Mouse (Mus musculus) MEL (cell line): ENCODE measurements around the gene Slc25a33. TPM values are rescaled to one million over a fixed set of nuclear protein-coding genes. Genes with fewer than 3 reads are reported as not detected.

ENCODE experiments used
- DNase-seq: peaks from one replicate; pipeline ENCODE4 v3.0.0; 2011; ENCODE audit warnings: low read depth, low spot score
- H3K27ac ChIP-seq: 2 replicates; pipeline ENCODE4 v1.5.1; 2012; ENCODE audit warnings: low read depth, mild to moderate bottlenecking, control low read depth, low read length, moderate library complexity; ENCODE audit not compliant: control insufficient read depth
- H3K27me3 ChIP-seq, 2 experiments: fragments of 150-350 bp in 1 of 2; sonication (generic) in 1 of 2; 2 replicates each; pipeline ENCODE4 v1.6.1; 2012; ENCODE audit warnings: low read length in 2 of 2, mild to moderate bottlenecking in 2 of 2, improper control_type of control experiment in 1 of 2, moderate library complexity in 1 of 2; ENCODE audit not compliant: insufficient read depth in 2 of 2, control insufficient read depth in 1 of 2
- H3K36me3 ChIP-seq, 2 experiments: 2 replicates each; pipeline ENCODE4 v1.6.1; 2012 to 2014; ENCODE audit warnings: low read length in 2 of 2, improper control_type of control experiment in 1 of 2, inconsistent platforms in 1 of 2, mild to moderate bottlenecking in 1 of 2; ENCODE audit not compliant: insufficient read depth in 2 of 2, control insufficient read depth in 1 of 2
- H3K4me1 ChIP-seq, 2 experiments: fragments of 150-350 bp in 1 of 2; sonication (generic) in 1 of 2; 2 replicates each; pipeline ENCODE4 v1.6.1; 2012; ENCODE audit warnings: low read length in 2 of 2, improper control_type of control experiment in 1 of 2, mild to moderate bottlenecking in 1 of 2; ENCODE audit not compliant: insufficient read depth in 2 of 2, control insufficient read depth in 1 of 2
- H3K4me3 ChIP-seq, 2 experiments: fragments of 150-350 bp in 1 of 2; sonication (generic) in 1 of 2; 2 replicates each; pipeline ENCODE4 v1.5.1; 2012; ENCODE audit warnings: low read depth in 2 of 2, low read length in 2 of 2, mild to moderate bottlenecking in 2 of 2, moderate library complexity in 2 of 2, control low read depth in 1 of 2, improper control_type of control experiment in 1 of 2; ENCODE audit not compliant: control insufficient read depth in 1 of 2, insufficient read depth in 1 of 2
- H3K79me2 ChIP-seq: 2 replicates; pipeline ENCODE4 v1.6.1; 2012; ENCODE audit warnings: mild to moderate bottlenecking, low read length, moderate library complexity; ENCODE audit not compliant: control insufficient read depth, poor library complexity, insufficient read depth
- H3K9ac ChIP-seq: 2 replicates; pipeline ENCODE4 v1.6.1; 2012; ENCODE audit warnings: low read depth, mild to moderate bottlenecking, control low read depth, low read length, moderate library complexity; ENCODE audit not compliant: control insufficient read depth, poor library complexity, severe bottlenecking
- H3K9me3 ChIP-seq: fragments of 150-350 bp; sonication (generic); replicated peaks from 2 replicates; pipeline ENCODE4 v1.6.1; 2012; ENCODE audit warnings: mild to moderate bottlenecking, low read length, improper control_type of control experiment, moderate library complexity; ENCODE audit not compliant: insufficient read depth
- BHLHE40 ChIP-seq: IDR thresholded peaks from 2 replicates; pipeline ENCODE4 v1.6.1; 2012; ENCODE audit warnings: low read depth, mild to moderate bottlenecking, inconsistent platforms, low read length, improper control_type of control experiment, borderline replicate concordance
- CHD1 ChIP-seq: IDR thresholded peaks from 2 replicates; pipeline ENCODE4 v1.6.1; 2012; ENCODE audit warnings: low read depth, mild to moderate bottlenecking, inconsistent platforms, low read length, improper control_type of control experiment
- CHD2 ChIP-seq: IDR thresholded peaks from 2 replicates; pipeline ENCODE4 v1.6.1; 2011; ENCODE audit warnings: low read length, improper control_type of control experiment
- CTCF ChIP-seq, 3 experiments: IDR thresholded peaks in 2 of 3; conservative IDR thresholded peaks in 1 of 3; 2 replicates each; pipeline ENCODE4 v1.5.1; 2011 to 2012; ENCODE audit warnings: low read length in 3 of 3, low read depth in 2 of 3, mild to moderate bottlenecking in 2 of 3, improper control_type of control experiment in 1 of 3, inconsistent platforms in 1 of 3, mixed read lengths in 1 of 3, moderate library complexity in 1 of 3; ENCODE audit not compliant: control insufficient read depth in 1 of 3, insufficient read depth in 1 of 3, poor library complexity in 1 of 3, severe bottlenecking in 1 of 3
- E2F4 ChIP-seq: IDR thresholded peaks from 2 replicates; pipeline ENCODE4 v1.6.1; 2011; ENCODE audit warnings: low read depth, low read length, improper control_type of control experiment, borderline replicate concordance
- ELF1 ChIP-seq: IDR thresholded peaks from 2 replicates; pipeline ENCODE4 v1.6.1; 2014; ENCODE audit warnings: low read depth, mild to moderate bottlenecking, inconsistent platforms, low read length, improper control_type of control experiment, moderate library complexity
- EP300 ChIP-seq, 2 experiments: IDR thresholded peaks; 2 replicates each; pipeline ENCODE4 v1.6.1; 2011; ENCODE audit warnings: improper control_type of control experiment in 2 of 2, low read length in 2 of 2, low read depth in 1 of 2, mild to moderate bottlenecking in 1 of 2
- GABPA ChIP-seq: IDR thresholded peaks from 2 replicates; pipeline ENCODE4 v1.6.1; 2012; ENCODE audit warnings: low read depth, mild to moderate bottlenecking, inconsistent platforms, low read length, improper control_type of control experiment, moderate library complexity
- GATA1 ChIP-seq: IDR thresholded peaks from 2 replicates; pipeline ENCODE4 v1.6.1; 2011; ENCODE audit warnings: low read depth, low read length, improper control_type of control experiment
- JUND ChIP-seq: IDR thresholded peaks from 2 replicates; pipeline ENCODE4 v1.6.1; 2011; ENCODE audit warnings: low read depth, mild to moderate bottlenecking, improper control_type of control experiment, low read length
- KAT2A ChIP-seq: conservative IDR thresholded peaks from 2 replicates; pipeline ENCODE4 v1.6.1; 2012; ENCODE audit warnings: low read depth, low read length, improper control_type of control experiment, inconsistent platforms
- MAFK ChIP-seq: IDR thresholded peaks from 2 replicates; pipeline ENCODE4 v1.6.1; 2011; ENCODE audit warnings: low read depth, mild to moderate bottlenecking, low read length, improper control_type of control experiment, borderline replicate concordance
- MAX ChIP-seq: IDR thresholded peaks from 2 replicates; pipeline ENCODE4 v1.6.1; 2011; ENCODE audit warnings: low read length, improper control_type of control experiment
- MAZ ChIP-seq: IDR thresholded peaks from 2 replicates; pipeline ENCODE4 v1.6.1; 2012; ENCODE audit warnings: low read depth, mild to moderate bottlenecking, inconsistent platforms, low read length, improper control_type of control experiment
- MEF2A ChIP-seq: IDR thresholded peaks from 2 replicates; pipeline ENCODE4 v1.6.1; 2014; ENCODE audit warnings: low read depth, mild to moderate bottlenecking, inconsistent platforms, low read length, improper control_type of control experiment; ENCODE audit not compliant: poor library complexity, insufficient replicate concordance, severe bottlenecking; ENCODE audit errors: extremely low read depth
- MXI1 ChIP-seq: IDR thresholded peaks from 2 replicates; pipeline ENCODE4 v1.6.1; 2011; ENCODE audit warnings: mild to moderate bottlenecking, low read depth, low read length, improper control_type of control experiment
- MYB ChIP-seq: IDR thresholded peaks from 2 replicates; pipeline ENCODE4 v1.6.1; 2011; ENCODE audit warnings: mild to moderate bottlenecking, low read depth, low read length, improper control_type of control experiment
- MYC ChIP-seq: IDR thresholded peaks from 2 replicates; pipeline ENCODE4 v1.6.1; 2011; ENCODE audit warnings: low read depth, mild to moderate bottlenecking, low read length, improper control_type of control experiment, moderate library complexity
- NELFE ChIP-seq: IDR thresholded peaks from 2 replicates; pipeline ENCODE4 v1.6.1; 2011; ENCODE audit warnings: low read depth, low read length, improper control_type of control experiment
- NRF1 ChIP-seq: IDR thresholded peaks from 2 replicates; pipeline ENCODE4 v1.6.1; 2014; ENCODE audit warnings: low read depth, mild to moderate bottlenecking, inconsistent platforms, low read length, improper control_type of control experiment, moderate library complexity; ENCODE audit not compliant: poor library complexity, insufficient read depth, severe bottlenecking
- POLR2A ChIP-seq, 2 experiments: IDR thresholded peaks; 2 replicates each; pipeline ENCODE4 v1.6.1; 2011 to 2012; ENCODE audit warnings: low read length in 2 of 2, mild to moderate bottlenecking in 2 of 2, control low read depth in 1 of 2, improper control_type of control experiment in 1 of 2, low read depth in 1 of 2, moderate library complexity in 1 of 2; ENCODE audit not compliant: control insufficient read depth in 1 of 2, insufficient read depth in 1 of 2, poor library complexity in 1 of 2
- POLR2AphosphoS2 ChIP-seq: IDR thresholded peaks from 2 replicates; pipeline ENCODE4 v1.6.1; 2011; ENCODE audit warnings: low read length, improper control_type of control experiment
- POLR2AphosphoS5 ChIP-seq: IDR thresholded peaks from 2 replicates; pipeline ENCODE4 v1.6.1; 2012; ENCODE audit warnings: low read depth, borderline replicate concordance, mild to moderate bottlenecking, inconsistent platforms, low read length, moderate library complexity, mixed read lengths
- RCOR1 ChIP-seq: IDR thresholded peaks from 2 replicates; pipeline ENCODE4 v1.6.1; 2012; ENCODE audit warnings: low read depth, mild to moderate bottlenecking, inconsistent platforms, low read length, improper control_type of control experiment
- SIN3A ChIP-seq: IDR thresholded peaks from 2 replicates; pipeline ENCODE4 v1.6.1; 2012; ENCODE audit warnings: low read length, improper control_type of control experiment, inconsistent platforms
- SMC3 ChIP-seq: IDR thresholded peaks from 2 replicates; pipeline ENCODE4 v1.6.1; 2011; ENCODE audit warnings: low read depth, low read length, improper control_type of control experiment
- TAL1 ChIP-seq: IDR thresholded peaks from 2 replicates; pipeline ENCODE4 v1.6.1; 2012; ENCODE audit warnings: mild to moderate bottlenecking, inconsistent platforms, low read length, moderate library complexity, mixed read lengths
- TBP ChIP-seq: IDR thresholded peaks from 2 replicates; pipeline ENCODE4 v1.8.0; 2011; ENCODE audit warnings: low read depth, low read length, improper control_type of control experiment
- TCF12 ChIP-seq: IDR thresholded peaks from 2 replicates; pipeline ENCODE4 v1.6.1; 2014; ENCODE audit warnings: low read depth, mild to moderate bottlenecking, inconsistent platforms, low read length, improper control_type of control experiment, moderate library complexity
- UBTF ChIP-seq: IDR thresholded peaks from 2 replicates; pipeline ENCODE4 v1.6.1; 2012; ENCODE audit warnings: low read depth, mild to moderate bottlenecking, inconsistent platforms, low read length, improper control_type of control experiment, moderate library complexity, borderline replicate concordance; ENCODE audit not compliant: insufficient read depth
- USF1 ChIP-seq: IDR thresholded peaks from 2 replicates; pipeline ENCODE4 v1.6.1; 2014; ENCODE audit warnings: low read depth, mild to moderate bottlenecking, inconsistent platforms, low read length, improper control_type of control experiment, moderate library complexity
- USF2 ChIP-seq, 2 experiments: IDR thresholded peaks; 2 replicates each; pipeline ENCODE4 v1.6.1; 2011 to 2012; ENCODE audit warnings: improper control_type of control experiment in 2 of 2, low read length in 2 of 2, borderline replicate concordance in 1 of 2, inconsistent platforms in 1 of 2, low read depth in 1 of 2, mild to moderate bottlenecking in 1 of 2; ENCODE audit not compliant: insufficient read depth in 1 of 2
- ZC3H11A ChIP-seq: IDR thresholded peaks from 2 replicates; pipeline ENCODE4 v1.6.1; 2012; ENCODE audit warnings: low read depth, mild to moderate bottlenecking, inconsistent platforms, low read length, improper control_type of control experiment
- ZKSCAN1 ChIP-seq: IDR thresholded peaks from 2 replicates; pipeline ENCODE4 v1.6.1; 2012; ENCODE audit warnings: low read depth, mild to moderate bottlenecking, inconsistent platforms, low read length, improper control_type of control experiment, moderate library complexity
- ZNF384 ChIP-seq: IDR thresholded peaks from 2 replicates; pipeline ENCODE4 v1.6.1; 2012; ENCODE audit warnings: low read depth, mild to moderate bottlenecking, inconsistent platforms, low read length, improper control_type of control experiment
- polyA plus RNA-seq, 2 experiments: library from polyadenylated mRNA; stranded (reverse) in 1 of 2; unstranded in 1 of 2; fragments of >175 nt in 1 of 2; fragments of >200 nt in 1 of 2; gene quantifications; 2 replicates each; pipeline versions ENCODE4 v1.2.1 to v1.2.4; 2012; ENCODE audit warnings: low replicate concordance in 2 of 2, low read depth in 1 of 2; ENCODE audit not compliant: insufficient read length in 2 of 2, insufficient read depth in 1 of 2, missing spikeins in 1 of 2
- total RNA-seq: library from RNA; depleted of rRNA; stranded (reverse); fragments of 300-350 nt; gene quantifications from 2 replicates; pipeline ENCODE4 v1.2.3, GENCODE M21; 2012

Slc25a33 gene
- total and polyA plus RNA-seq, 3 experiments = 20.6 to 103 (median 24.8) TPM

- H3K27me3 ChIP-seq = no peaks in the 10 kb centered on the region
- no peaks in the 10 kb centered on the region for H3K79me2 ChIP-seq
- no peaks in the 10 kb centered on the region for H3K9me3 ChIP-seq
- H3K4me3 ChIP-seq = peak overlapping the region; percentile 32 to 58
- H3K36me3 ChIP-seq = peaks cover 0 to 26% of the 10 kb centered on the region in 2 experiments; a peak in 2 of 4 replicates
- DNase-seq = peak; percentile 92
- peak overlapping the region; percentile 97 for H3K27ac ChIP-seq
- H3K4me1 ChIP-seq = peaks cover 23 to 40% of the 10 kb centered on the region in 2 experiments
- H3K9ac ChIP-seq = peak overlapping the region; percentile 69
- TF ChIP-seq SMC3 (peak; percentile 12; the same call in 1 of the 2 replicates), POLR2A (IDR thresholded peaks at IDR 0.05; ENCODE audit: control insufficient read depth in 1 of 2, insufficient read depth in 1 of 2, low read depth in 1 of 2, low read length in 2 of 2, poor library complexity in 1 of 2) (peak in 1 of 2 experiments; percentile 50; a peak in 1 of 4 replicates), JUND (peak; percentile 87; the same call in 1 of the 2 replicates), ZC3H11A (no peak), MAX (no peak; the same call in none of the 2 replicates), CHD2 (peak; percentile 63), UBTF (no peak), TAL1 (peak; percentile 84), BHLHE40 (peak; percentile 43; the same call in 1 of the 2 replicates), ELF1 (peak; percentile 48; the same call in 1 of the 2 replicates), MAFK (peak; percentile 88), USF2 (IDR thresholded peaks at IDR 0.05; ENCODE audit: borderline replicate concordance in 1 of 2, insufficient read depth in 1 of 2, low read depth in 1 of 2, low read length in 2 of 2) (no peak), TCF12 (peak; percentile 88), MAZ (peak; percentile 76), MYB (peak; percentile 95), GABPA (peak; percentile 89), POLR2AphosphoS5 (no peak), SIN3A (peak; percentile 93), NELFE (peak; percentile 31; the same call in 1 of the 2 replicates), EP300 (IDR thresholded peaks at IDR 0.05; ENCODE audit: low read depth in 1 of 2, low read length in 2 of 2) (peak; percentile 97), E2F4 (no peak; the same call in 1 of the 2 replicates), USF1 (no peak), CHD1 (no peak), GATA1 (peak; percentile 80), POLR2AphosphoS2 (no peak; the same call in 1 of the 2 replicates), ZKSCAN1 (0 out of 2 replicates have a peak, but pooled peaks have one; percentile 55), TBP (no peak; the same call in 1 of the 2 replicates), KAT2A (peak; percentile 56; the same call in 1 of the 2 replicates), MEF2A (peak; percentile 84; the same call in 1 of the 2 replicates), ZNF384 (no peak), NRF1 (no peak), MXI1 (peak; percentile 64), RCOR1 (peak; percentile 84), CTCF (IDR thresholded peaks at IDR 0.05 in 2 of 3, conservative IDR thresholded peaks at IDR 0.05 in 1 of 3; ENCODE audit: control insufficient read depth in 1 of 3, insufficient read depth in 1 of 3, low read depth in 2 of 3, low read length in 3 of 3, poor library complexity in 1 of 3, severe bottlenecking in 1 of 3) (no peak), MYC (0 out of 2 replicates have a peak, but pooled peaks have one; percentile 43)
These were observed 22.6 kb upstream of the Slc25a33 start for GRCm38 (mm10) chr4:149796567-149797219.
